Mouse (Mus musculus) left cerebral cortex, postnatal 4 days (tissue): Measurements from ENCODE around the gene Fem1b. TPM values are rescaled to one million over a fixed set of nuclear protein-coding genes. Genes with fewer than 3 reads are reported as not detected.
A peak's percentile ranks its signal among the peaks of the same experiment; 100 is the strongest.

Experiments
- DNase-seq: peaks from one replicate; pipeline ENCODE4 v3.0.0-alpha.2; 2022
- intact Hi-C: fragments of 180-260 bp; cut with DNase I; formaldehyde crosslinking; loops from one replicate; pipeline ENCODE4 v1.15.1; 2025
- total RNA-seq, 2 experiments: library from RNA; stranded (reverse); gene quantifications; 2 replicates each; pipeline ENCODE4 v1.2.3; 2021

Fem1b gene
- total RNA-seq, 2 experiments from 2014 or later = 126 to 127 TPM

DNA sequence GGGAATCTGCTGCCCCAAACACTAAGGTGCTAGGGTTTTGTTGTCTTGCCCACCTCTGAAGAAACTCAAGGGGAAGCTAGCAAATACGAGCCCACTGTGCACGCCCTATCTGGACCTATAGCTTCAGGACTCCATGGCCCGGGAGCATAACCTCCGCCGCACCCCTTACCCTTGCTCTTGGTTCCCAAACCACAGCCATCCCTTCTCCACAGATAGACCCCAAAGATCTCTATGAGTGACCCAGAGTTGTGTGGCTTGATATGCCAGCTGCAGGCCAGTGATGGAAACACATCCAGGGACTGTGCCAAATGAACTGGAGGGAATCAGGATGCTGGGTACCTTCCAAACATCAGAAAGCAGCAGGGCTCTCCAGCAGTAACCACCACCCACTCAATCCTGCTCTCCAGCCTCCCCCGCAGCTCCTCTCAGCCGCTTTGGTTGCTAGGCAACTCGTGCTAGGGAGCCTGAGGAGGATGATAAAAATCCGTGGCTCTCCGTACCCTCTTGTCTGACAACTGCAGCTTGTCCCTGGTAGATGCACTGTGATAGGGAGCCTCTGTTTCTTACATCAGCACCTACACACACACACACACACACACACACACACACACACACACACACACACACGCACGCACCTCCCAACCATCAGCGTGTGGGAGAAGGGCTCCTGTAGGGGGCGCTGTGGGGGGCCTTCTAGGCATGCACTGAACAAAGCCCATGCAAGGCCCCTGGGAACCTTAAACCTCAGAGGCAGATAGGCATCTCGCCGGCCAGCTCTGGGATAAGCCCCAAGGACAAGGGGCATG lies 28.6 kb downstream of the Fem1b start:
- DNase-seq = peak; percentile 65
- intact Hi-C loops = no loop called here

DNA sequence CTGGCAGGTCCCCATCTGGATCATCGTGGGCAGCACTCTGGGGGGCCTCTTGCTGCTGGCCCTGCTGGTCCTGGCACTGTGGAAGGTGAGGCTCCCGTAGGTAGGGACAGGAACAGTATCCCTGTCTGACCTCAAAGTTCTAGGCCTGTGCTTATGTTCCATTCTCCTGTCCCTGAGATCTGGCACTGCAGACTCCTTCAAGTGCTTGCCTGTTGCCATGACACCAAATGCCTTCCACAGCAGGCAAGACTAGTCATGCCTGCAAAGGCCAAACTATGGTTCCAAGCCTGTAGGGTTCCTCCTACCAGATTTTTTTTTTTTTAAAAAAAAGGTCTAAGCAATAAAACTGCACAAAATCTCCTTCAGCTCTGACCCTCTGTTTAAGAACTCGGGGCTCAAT lies 29.8 kb downstream of the Fem1b start:
- no peak for DNase-seq
- intact Hi-C loops = no loop called here

DNA sequence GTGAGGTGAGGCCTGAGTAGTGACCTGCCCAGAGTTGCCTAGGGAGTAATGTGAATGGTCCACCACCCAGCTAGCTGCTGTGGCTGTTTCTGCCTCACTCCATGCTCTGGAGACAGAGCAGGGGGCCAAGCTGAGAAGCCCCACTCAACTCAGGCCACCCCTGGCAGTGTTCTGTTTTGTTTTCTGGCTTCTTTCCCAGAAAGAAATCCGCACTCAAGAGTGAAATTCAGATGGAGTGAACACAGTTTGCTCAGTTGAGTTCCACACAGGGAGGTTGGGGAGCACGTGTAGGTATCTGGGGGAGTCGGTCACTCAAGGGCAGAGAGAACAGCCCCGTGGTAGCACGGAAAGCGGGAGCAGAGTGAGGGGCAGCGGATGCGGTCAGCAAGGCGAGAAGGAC lies 33.0 kb downstream of the Fem1b start:
- DNase-seq = no peak
- intact Hi-C loops = loop anchor here (5.0 to 10.0 kb wide), 2 partner anchors 224 to 486 kb away; no protein-coding TSS in a partner anchor

DNA sequence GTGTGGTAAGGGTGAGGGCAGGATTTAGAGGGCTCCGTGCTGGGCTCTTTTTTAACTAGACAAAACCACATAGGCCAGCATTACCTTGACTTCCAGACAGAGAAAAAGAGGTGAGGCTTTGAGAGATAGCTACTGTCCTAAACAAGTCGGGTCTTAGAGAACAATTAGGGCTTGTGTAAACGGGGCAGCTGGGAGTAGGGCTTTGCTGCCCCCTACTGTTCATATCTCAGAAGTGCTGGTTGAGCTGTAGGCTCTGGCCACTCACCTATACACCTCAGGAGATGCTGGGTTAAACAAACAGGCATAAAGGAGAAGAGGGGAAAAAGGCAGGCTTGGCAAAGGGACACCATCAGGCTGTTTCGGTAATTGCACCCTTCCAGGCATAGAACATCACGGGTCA lies 34.3 kb downstream of the Fem1b start:
- intact Hi-C loops = loop anchor here (5.0 to 10.0 kb wide), 2 partner anchors 223 to 485 kb away; no protein-coding TSS in a partner anchor
- DNase-seq = peak; percentile 57

DNA sequence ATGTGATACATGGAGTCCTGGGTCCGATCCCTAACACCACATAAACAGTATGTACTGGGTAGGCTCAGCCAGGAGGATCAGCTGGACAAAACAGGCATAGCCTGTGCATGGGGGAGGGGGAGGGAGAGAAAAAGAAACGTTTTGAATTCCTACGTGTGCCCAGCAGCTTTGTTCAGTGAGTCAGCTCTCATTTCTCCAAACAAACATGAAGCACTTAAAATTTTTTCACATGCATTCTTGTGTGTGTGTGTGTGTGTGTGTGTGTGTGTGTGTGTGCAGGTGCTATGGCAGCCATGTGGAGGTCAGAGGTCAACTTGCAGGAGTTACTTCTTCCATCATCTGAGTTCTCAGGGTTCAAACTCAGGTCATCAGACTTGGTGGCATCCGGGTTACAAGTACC lies 36.3 kb downstream of the Fem1b start:
- intact Hi-C loops = loop anchor here (5.0 to 10.0 kb wide), 2 partner anchors 221 to 483 kb away; no protein-coding TSS in a partner anchor
- no peak for DNase-seq

DNA sequence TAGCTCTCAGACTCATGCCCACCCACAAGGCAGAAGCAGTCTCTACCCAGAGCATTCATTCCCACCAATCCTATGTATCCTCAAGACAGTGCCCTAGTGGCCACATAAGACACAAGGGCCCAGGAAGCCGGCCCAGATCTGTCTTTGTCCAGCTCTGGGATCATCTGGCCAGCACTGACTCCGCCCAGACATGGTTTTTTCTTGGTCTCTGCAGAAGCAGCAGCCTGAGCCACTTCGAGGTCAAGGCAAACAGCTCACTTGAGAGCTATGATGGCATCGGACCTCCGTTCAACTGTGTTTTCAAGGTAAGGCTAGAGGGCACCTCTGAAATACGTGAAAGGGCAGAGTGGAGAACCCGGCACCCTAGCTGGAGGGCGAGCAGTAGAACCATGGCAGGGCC lies 39.0 kb downstream of the Fem1b start:
- intact Hi-C loops = loop anchor here (10.0 kb wide), 1 partner anchor 218 kb away; no protein-coding TSS in a partner anchor
- DNase-seq = no peak

DNA sequence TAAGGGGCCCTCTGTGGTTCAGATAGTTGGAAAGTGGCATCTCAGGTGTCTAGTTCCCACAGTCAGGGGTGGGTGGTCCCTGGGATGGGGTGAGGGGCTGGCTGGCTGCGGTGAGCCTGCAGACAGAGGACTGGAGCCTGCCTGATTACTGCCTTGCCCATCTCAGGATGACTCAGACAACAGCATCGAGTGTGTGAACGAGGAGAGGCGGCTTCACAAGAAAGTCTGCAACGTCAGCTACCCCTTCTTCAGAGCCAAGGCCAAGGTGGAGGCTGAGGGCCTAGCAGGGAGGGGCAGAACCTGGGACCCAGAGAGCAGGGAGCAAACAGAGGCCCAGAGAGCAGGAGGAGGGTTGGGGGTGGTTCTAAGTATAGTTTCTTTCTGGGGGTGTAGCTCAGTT lies 43.4 kb downstream of the Fem1b start:
- intact Hi-C loops = no loop called here
- DNase-seq = no peak

DNA sequence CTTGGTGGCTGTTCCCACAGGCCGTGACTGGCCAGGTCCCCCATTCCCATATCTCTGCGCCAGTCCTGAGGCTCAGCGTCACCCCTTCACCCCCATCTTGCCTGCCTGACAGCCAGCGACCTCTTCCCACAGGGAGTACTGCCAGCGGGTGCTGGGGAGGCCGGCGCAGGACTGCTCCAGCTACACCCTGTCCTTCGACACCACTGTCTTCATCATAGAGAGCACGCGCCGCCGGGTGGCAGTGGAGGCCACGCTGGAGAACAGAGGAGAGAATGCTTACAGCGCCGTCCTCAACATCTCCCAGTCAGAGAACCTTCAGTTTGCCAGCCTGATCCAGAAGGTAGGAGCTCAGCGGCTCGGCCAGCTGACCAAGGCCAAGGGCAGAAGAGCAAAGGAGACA lies 44.3 kb downstream of the Fem1b start:
- intact Hi-C loops = no loop called here
- DNase-seq = no peak

DNA sequence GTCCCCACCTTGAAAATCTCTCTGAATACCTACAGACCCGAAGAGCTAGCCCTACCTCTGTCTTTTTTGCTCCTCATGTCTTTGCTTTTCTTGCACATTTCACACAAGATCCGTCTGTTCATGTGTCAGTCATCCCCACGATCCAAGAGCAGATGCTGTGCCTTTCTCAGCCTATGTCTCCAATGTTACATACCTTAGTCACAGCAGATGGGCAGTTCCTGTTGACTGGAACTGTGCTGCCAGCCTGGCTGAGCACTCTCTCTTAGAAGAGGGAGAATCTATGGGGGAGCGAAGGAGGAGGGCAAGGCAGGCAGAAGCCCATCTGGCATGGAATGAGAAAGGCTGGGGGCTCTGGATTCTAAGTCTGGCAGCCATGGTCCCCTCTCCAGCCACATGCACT lies 46.4 kb downstream of the Fem1b start:
- intact Hi-C loops = no loop called here
- no peak for DNase-seq

DNA sequence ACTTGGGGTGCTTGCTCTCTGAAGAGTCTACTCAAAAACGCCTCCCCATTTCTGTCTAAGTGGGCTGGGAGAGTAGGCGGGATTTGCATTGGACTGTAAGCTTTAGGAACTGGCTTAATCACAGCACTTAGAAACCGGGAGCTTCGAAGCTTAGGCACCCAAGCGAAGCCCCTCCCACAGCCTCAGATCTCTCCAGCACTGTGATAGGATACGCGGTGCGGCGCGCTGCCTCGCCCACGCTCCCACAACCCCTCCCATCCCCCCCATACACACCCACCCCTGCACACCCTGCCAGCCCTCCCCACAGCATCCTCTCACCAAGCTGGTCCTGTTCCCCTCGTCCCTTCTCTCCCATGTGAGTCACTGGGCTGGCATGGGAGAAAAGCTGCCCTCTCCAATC lies 48.3 kb downstream of the Fem1b start:
- intact Hi-C loops = no loop called here
- no peak for DNase-seq

DNA sequence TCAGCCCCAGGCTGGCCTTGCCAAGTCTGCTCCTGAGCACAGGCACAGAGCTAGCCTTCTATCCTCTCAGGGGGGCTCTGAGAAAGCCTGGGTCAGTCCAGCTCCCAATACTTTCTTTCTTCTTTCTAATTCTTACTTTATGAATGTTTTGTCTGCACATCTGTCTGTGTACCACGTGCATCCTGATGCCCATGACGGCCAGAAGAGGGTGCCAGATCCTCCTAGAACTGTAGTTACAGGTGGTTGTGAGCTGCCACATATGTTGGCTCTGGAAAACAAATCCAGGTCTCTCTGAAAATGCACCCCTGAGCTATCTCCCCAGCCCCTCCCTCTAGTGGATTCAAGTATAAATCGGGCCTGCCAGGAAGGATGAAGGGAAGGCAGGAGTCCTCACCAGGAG lies 52.1 kb downstream of the Fem1b start:
- no peak for DNase-seq
- intact Hi-C loops = no loop called here

DNA sequence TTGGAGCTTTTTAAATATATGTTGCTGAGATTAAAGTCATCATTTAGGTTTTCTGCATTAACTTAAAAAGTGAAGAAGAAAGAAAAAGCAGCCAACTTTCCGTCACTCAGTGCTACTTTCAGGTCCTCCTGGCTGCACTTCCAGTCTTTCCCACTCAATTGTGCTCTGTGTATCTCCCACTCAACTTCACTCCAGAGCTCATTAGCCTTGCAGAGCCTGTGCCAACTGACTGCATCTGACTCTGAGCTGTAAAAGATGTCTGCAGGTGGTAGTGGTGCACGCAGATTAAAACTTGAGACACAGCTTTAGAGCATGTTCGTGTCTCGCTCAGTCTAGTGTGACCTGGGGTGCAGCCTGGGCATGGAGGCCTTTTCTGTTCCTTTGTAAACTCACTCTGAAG lies 53.4 kb downstream of the Fem1b start:
- intact Hi-C loops = no loop called here
- no peak for DNase-seq

DNA sequence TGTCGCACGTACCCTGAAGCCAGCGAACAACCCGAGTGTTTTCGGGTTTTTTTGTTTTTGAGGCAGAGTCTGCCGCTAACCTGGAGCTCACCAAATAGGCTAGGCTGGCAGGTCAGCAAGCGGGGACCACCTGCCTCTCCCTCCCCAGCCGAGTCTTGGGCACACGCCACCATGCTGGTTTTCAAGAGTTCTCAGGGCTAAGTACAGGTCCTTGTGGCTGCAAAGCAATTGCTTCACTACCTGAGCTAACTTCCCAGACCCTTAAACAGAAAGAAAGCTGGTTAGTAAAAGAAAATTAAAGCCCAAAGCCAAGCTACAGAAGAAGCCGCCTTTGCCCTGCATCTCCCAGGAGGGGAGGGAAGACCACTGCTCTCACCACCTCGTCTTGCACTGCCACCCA lies 61.4 kb downstream of the Fem1b start:
- DNase-seq = no peak
- intact Hi-C loops = no loop called here

DNA sequence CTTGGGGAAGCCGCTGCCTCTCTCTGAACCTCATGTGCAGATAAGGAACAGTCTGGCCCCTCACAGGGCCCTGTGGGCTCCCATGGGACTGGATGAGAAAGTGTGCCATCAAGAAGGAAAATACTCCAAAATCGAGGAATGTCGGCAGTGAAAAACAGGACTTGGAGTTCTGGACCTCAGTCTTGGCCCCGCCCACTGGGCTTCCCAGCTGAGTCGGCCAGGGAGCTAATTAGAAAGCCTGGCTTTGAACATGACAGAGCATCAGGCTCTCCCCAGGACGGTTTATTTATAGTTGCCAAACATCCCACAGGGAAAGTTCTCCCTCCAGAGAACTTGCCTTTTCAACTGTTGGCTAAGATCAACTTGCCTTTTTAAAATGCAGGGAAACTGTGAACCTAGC lies 62.1 kb downstream of the Fem1b start:
- DNase-seq = peak; percentile 27
- intact Hi-C loops = no loop called here

DNA sequence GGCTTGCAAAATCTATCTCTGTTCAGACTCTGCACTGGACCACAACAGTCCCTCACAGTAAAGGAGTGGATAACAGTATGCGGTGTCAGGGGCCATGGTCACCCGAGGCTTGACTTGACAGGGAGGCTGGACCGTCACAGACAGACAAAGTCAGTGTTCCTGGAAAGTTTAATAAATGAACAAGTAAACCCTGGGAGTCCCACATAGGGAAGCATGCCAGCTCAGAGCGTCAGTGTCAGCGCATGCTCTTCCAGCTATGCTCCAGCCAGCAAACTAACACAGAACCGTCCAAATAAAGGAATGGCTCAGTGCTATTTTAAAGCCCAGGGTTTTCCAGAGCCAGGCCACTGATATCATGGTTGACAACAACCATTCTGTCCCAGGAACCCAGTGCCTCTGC lies 65.1 kb downstream of the Fem1b start:
- DNase-seq = no peak
- intact Hi-C loops = no loop called here

DNA sequence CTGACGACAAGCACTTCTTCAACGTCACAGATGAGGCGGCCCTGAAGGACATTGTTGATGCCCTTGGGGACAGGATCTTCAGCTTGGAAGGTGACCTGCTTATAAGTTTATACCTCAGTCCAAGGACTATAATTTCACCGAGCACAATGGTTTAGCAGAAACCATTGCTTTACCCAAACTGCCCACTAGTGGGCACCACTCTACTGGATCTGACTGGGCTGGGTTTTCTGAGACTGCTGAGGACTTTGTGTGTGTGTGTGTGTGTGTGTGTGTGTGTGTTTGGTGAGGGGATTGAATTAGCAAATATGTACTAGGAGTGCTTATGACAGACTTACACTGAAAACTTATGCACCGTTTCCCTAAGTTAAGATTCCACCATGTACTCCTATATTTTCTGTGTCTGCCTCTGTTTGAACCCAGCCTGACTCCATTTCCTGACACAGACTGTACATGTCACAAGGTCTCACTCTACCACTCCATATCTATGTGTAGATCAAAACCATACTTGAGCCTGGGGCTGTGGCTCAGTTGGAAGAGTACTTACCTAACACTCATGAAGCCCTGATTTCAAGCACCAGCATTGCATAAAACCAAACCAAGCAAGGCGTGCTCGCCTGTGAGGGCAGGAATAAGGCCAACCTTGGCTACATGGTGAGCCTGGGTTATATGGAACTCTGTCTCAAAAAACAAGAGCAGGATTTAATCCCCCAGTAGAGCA lies 67.0 kb downstream of the Fem1b start:
- DNase-seq = peak; percentile 73

More for the DNA sequence above, 67.0 kb downstream of the Fem1b start:
- intact Hi-C loops = loop anchor here (5.0 kb wide), 1 partner anchor 383 kb away; no protein-coding TSS in a partner anchor

Other genes with a start within 250 kb of the Fem1b start
- gene Itga11, start 134.1 kb downstream of the Fem1b start, total RNA-seq = 1 to 10 TPM; 1.7 to 1.8 TPM
- gene Cln6, start 26.9 kb upstream of the Fem1b start, total RNA-seq = 1 to 10 TPM; 7.1 to 9.0 TPM
- gene Calml4, start 46.1 kb upstream of the Fem1b start, total RNA-seq = under 1 TPM; 0.66 to 0.93 TPM
- 10 to 100 TPM; 42.0 to 47.5 TPM for gene Pias1, start 176.0 kb upstream of the Fem1b start, total RNA-seq